Mouse (Mus musculus) spleen, postnatal 10 days (tissue): ENCODE measurements at regions not wholly inside any gene's neighbourhood (a gene's known extent, or its start where the extent isn't known, plus 50 kb on each side); places are given as distances from the start of the nearest gene placed in this dataset.
"Not testable (repeated sequence)": the region's sequence is repeated elsewhere in the genome, so short reads cannot be mapped to it uniquely, and the experiment has no call there.

ENCODE experiments used
- DNase-seq, 2 experiments: peaks; one replicate each; pipeline ENCODE4 v3.0.0; 2021 to 2022; ENCODE audit warnings: low spot score in 2 of 2

DNA sequence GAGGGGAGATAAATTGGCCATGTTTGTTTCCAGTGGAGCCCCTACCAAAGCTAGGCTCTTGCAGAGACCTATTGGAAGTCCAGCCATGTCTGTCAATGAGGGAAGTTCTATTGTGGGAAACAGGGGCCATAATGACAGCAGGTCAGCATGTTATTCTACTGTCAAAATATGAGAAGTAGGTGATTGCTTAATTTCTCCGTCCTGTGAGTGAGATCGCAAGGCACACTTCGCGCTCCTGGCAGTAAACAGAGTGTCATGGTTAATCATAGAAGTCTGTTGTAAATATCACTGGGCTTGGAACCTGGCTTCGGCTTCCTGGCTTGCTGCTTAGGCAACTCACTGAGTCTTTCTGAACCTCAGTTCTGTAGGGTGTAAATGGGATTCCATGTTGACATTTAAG, 72.5 kb upstream of the Ccdc122 start:
- DNase-seq, result no peak

DNA sequence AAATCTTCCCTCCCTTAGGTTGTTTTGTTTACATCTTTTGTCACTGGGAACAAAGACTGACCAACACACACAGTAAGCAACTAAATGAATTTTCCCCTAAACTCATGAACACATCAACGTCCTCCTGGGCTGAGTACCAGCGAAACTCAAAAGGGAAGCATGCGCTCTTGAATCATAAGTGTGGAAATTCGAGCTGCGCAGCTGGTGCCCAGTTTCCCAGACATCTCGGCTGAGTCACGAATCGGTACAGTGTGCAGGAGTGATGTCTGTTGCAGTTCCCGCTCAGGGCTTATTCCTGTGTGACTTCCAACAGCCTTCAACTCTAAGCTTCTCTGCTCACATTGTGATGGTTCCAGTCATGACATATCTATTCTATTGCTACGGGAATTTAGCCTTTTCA, 77.7 kb upstream of the Ccdc122 start:
- no peak for DNase-seq

DNA sequence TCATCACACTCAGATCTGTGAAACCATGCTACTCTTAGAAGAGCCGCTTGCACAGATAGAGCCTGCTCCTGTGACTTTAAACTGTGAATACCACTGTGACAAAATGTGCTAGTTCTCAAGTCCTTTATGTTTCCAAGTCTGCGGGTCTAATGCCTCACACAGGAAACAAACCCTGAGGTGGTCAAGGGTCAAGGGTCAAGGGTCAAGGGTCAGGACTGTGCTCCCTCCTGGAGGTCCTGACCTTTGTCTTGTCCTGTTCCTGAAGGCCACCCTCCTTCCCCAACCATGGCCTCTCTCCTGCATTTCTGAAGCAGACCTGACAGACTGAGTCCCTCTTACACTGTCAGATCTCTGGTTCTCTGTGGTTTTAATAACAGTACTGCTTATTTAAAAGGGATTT, 79.4 kb upstream of the Ccdc122 start:
- no peak for DNase-seq

DNA sequence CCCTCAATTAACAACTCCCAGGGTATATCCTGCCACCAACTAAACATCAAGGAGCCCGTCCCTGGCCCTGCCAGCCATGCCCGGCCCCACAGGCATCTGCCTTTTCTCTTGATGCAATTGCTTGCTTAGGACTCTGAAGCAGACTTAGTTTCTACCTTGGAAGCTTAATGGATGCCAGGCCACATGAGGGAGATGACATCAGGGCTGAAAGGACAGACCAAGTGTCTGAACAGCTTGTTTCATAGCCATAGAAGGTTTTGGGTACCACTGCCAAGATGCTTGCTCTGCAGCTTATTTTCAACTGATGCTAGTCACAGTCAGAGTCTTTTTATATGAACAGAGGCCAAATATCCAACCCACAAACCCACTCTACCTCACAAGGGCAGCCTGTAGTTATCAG, 83.4 kb upstream of the Ccdc122 start:
- DNase-seq, result no peak

DNA sequence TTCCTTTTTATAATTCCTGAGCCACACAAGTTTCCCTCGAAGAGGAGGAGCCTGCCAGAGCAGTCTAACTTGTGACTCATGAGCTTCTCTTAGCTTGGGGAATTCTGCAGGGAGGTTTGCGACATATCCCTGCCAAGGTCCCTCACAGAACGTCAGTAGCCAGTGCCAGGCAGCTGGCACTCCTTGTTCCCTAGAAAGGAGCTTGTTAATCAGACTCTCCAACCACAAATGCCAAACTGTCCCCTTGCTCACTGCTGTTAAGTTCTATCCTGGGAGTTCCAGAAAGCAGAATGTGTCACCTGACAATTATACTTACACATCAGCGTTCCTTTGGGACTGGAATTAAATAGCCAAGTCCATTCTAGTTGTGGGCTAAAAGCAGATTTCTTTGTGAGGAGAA, 85.1 kb upstream of the Ccdc122 start:
- no peak for DNase-seq

DNA sequence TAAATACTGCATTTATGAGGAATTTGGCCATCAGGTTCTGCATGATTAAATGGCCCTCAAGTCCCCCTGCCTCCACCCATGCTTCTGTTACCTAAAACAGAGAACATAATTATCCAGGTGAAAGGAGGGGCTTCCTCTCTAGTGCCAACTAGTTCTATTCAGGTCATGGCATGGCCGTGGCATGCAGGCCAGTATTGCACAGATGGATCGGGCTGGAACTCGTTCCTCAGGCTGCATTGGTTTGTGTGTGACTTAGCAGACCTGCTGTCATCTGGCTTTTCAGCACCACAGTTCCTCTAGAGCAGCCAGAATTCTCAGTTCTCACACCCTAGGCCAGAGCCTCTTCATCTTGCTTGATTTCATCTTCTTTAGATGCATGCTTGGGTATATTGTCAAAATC, 87.2 kb upstream of the Ccdc122 start:
- no peak for DNase-seq

DNA sequence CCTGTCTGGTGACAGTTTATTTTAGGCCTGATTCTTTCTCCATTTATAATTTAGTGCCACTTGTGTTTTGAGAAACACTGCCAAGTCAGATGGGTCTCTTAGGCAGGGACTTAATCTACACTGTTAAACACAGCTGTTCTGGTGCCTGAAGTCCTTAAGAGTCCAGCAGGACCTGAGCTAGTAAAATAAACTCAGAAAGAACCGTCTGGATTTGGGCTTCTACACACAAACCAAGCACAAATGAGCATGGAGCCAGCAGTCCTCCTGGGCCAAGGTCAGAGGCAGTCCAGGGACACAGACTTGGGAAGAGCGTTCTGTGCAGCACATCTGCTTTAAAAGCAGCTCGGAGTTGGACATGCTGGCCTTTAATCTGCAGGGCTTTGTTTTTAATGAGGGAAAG, 87.6 kb upstream of the Ccdc122 start:
- DNase-seq, result no peak

DNA sequence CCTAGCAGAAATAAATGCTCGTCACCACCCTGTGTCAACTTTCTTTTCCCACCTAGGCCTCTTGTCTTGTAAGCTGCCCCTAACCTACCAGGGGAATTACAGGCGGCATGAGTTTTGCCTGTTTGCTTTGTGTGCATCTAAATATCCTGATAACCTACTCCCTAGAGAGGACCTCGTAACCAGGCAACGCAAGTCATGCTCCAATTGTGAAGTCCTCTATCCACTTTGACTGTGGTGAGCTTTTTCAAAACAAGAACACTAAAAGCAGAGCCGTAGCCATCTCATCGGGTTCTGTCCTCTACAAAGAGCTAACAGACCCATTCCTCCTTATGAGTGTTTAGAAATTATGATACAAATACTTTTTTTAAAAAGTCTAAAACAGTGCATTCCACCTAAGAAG, 88.1 kb upstream of the Ccdc122 start:
- no peak for DNase-seq

DNA sequence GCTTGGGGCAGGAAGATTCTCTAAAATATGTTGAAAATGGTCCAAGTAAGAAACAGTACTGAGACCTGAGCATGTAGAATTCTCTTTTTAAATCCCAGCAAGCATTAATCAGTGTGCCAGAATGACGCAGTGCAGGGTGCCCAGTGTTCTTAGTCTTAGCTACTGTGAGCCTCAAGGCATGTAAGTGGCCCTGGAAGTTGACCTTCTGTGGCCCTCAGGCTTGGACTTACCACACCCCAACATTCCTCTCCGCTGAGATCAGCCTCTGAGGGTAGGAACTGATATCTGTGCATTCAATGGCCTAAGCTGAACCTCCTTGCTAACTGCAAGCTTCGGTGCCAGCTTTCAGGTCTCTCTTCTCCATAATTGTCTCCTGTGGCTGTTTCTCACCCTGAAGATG, 89.4 kb upstream of the Ccdc122 start:
- DNase-seq, result no peak

DNA sequence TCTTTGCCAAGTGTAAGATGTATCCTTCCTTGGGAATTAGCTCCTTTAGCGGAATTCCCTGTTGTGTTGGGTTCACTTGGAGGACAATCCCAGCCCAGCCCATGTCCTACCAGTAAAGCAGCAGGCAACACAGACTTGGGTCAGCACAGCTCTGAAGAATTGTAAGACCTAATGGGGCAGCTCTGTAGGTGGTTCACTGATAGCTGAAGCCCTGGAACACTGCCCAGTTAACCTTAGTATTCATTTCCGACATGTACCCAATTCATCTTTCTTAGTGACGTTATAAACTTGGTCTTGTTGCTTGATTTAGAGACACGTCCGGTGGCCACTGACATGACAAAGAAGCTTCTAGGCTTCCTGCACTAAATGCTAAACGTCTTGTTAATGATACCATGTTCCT, 90.9 kb upstream of the Ccdc122 start:
- no peak for DNase-seq

DNA sequence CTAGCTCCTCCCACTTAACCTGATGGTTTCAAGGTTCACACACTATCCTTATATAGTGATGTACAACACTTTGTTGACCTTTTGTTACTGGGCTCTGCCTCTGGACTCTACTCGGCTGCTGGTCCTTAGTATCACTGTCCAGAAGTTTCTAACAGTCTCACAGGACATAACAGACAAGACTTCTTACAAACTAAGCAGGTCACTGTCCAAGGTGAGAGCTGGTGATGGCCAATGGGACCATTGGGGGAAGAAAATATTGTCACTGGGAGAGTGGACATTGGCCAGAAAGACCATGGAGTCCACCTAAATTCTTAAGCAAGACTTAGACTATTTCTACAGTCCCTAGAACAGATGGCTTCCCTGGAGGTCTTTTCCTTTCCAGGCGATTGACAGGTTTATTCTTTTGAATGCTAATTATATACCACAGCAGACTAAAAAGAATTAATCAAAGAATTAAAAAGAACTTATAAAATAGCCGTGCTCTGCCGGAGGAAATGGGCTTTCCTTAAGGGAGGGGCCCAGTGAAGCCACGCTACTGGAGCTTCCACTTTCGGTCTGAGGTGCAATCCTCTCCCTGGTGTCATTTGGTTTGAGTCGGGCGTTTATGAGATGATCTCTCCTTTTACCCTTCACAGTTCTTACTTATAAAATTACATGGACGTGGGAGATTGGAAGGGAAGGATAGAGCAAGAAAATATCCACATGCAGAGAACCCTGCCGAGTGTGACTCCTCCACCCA, 94.9 kb upstream of the Ccdc122 start:
- no peak for DNase-seq

DNA sequence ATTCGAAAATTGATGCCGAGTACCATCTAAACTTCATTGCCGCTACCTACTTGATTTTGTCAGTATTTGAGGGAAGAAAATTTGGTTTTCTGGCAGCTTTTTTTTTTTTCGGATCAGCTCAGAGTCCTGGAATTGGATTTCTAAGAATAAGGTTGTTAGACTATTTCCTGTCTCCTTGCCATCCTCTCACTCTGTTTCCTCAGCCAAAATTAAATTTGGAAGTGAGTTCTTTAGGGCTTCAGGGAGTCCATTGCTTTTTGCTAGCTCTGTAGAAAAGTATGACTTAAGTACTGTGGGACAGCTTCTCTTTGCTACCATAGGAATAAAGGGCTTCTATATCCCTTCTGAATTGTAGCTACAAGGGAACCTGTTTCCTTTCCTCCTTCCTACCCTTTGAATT, 96.1 kb upstream of the Ccdc122 start:
- no peak for DNase-seq

DNA sequence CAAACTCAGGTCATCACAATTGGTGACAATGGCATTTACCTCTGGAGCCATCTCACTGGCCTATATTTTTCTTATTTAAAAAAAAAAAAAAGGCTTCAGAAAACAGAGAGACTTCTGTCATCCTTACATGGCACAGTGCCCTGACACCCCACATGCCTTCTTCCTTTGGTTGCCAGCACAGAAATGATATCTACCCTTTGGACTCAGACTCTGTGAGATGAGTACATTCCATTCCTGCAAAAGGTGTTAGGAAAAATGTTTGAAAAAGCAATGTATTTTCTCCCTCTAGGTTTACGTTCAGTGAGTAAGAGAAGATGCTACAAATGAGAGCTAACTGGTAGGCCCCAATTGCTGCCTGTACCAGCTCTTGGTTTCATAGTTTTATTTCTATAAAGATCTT, 99.9 kb upstream of the Ccdc122 start:
- DNase-seq, result no peak

DNA sequence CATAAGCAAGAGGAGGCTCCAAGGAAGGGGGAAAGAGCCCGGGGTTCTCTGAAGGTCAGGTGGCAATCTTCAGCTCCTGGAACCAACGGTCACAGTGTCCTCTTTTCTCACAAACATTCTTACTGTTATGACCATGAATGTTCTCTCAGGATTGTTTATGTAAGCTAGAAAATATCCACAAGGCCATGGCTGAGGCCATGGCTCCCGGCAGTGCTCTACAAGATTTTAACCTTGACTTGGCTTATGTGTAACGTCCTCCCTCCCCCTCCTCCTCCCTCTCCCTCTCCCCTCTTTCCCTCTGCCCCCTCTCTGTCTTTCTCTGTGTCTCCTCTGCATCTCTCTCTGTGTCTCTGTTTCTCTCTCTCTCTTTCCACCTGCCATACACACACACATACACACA, 100.5 kb upstream of the Ccdc122 start:
- not testable (repeated sequence) for DNase-seq

DNA sequence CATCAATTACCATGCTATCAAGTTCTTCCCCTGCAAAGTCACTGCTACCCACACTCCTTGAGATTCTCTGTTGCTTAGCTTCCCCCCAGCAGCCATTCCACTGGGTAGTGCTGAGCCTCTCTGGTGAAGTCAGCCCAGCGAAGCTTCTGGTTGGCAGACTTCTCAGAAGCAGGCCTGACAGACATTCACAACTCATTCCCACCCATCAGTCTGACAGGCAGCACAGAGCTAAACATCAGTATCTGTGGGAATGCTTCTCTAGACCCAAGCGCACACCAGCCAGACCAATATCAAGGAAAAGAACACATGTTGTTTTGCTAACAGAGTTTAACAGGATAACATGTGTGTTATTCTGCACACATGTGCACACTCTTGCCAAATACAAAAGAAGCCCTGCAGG, 101.1 kb upstream of the Ccdc122 start:
- DNase-seq, result no peak

DNA sequence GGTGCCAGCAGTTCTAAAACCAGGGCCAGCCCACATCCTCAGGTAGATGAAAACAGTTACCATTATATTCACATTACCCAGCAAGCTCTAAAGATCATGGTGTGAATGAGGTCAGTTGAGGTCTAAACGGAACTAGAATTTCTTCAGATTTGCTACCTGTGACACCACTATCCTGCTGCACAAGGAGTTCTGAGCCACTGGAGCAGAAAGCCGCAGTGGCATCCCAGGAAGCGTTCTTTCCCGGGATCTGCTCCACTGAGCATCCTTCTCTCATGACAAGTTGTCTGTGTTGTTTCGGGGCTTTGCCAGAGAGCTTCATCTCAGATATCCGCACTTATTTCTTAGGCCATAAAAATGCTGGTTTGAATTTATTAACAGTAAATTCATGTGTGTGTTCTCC, 103.7 kb upstream of the Ccdc122 start:
- no peak for DNase-seq

DNA sequence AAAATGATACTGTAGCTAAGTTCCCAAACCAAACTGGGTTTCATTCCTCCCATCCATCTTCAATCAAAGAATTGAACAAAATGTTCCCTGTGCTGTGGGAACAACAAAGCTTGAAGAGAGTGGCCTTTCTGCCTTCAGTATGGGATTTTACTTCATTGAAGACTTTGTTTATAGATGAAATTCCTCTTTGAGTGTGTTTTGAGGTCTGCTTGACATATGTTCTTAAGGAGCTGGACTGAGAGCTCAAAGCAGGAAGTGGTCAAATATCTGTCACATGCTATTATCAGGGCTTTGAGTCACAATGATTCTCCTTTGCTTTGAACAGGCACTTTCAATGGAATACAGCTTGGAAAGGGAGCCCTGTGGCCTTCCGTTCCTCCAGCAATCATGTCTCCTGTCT, 105.2 kb upstream of the Ccdc122 start:
- no peak for DNase-seq

DNA sequence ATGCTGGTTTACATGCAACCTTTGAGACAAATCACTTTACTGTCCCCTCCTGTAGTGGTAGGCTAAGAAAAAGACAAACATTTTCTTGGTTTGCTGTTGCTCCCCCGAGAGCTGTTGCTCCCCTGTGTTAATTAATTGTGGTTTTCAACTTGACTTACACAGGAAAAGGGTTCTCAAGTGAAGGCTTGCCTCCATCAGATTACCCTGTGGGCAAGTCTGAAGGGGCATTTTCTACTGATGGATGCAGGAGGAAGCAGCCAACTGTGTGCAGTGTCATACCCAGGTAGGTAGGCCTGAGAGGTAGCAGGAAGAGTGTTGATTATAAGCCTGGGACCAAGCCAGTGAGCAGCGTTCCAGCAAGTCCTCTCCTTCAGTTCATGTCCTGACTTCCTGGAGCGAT, 107.0 kb upstream of the Ccdc122 start:
- no peak for DNase-seq

DNA sequence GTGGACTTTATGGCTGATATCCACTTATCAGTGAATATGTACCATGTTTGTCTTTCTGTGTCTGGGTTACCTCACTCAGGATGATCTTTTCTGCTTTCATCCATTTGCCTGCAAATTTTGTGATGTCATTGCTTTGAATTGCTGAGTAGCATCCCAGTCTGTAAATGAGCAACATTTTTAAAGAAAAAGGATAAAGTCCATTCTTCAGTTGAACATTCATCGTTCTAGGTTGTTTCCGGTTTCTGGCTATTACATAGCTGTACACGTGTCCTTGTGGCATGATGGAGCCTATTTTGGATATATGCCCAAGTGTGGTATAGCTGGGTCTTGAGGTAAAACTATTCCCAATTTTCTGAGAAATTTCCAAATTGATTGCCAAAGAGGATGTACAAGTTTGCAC, 107.9 kb upstream of the Ccdc122 start:
- DNase-seq, result no peak

DNA sequence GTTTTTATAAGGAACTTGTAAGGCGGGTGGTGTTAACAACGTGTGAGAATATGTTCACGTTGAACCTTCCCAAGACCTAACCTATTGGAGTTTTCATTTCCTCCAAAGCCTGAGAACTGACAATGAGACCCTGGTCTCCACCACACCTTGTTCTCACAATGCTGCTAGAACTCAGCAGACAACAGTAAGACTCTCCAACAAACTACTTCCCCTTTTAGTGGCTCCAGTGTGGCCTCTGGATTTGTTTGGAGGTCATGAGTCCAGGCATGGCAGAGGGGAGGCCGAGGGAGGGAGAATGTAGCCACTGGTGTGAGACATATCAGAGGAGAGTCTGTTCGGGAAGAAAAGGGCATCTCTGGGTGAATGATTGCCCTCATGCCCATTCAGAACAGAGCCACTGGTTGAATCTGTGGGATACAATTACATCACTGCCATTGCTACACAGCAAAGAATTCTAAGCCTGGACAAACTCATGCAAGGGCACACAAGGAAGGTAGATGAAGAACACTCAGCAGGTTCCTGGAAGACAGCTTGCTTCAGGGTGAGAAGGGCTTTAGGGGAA, 109.2 kb upstream of the Ccdc122 start:
- no peak for DNase-seq

DNA sequence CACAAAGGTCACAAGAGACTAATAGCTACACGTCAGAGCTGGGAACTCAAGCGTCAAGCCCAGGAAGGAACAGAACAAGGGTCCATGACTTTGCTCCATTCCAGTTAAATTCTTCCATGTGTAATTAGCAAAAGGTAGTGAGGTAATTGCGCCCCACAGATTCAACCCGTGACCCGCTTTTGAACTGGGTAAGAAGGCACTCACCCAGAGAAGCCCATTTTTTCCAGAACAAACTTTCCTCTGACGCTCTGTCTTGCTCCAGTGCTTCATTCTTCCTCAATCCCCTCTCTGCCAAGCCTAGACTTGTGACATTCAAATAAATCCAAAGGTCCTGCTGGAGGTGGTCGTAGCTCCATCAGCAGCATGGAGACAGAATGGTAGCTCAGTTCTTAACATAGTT, 110.2 kb upstream of the Ccdc122 start:
- no peak for DNase-seq

DNA sequence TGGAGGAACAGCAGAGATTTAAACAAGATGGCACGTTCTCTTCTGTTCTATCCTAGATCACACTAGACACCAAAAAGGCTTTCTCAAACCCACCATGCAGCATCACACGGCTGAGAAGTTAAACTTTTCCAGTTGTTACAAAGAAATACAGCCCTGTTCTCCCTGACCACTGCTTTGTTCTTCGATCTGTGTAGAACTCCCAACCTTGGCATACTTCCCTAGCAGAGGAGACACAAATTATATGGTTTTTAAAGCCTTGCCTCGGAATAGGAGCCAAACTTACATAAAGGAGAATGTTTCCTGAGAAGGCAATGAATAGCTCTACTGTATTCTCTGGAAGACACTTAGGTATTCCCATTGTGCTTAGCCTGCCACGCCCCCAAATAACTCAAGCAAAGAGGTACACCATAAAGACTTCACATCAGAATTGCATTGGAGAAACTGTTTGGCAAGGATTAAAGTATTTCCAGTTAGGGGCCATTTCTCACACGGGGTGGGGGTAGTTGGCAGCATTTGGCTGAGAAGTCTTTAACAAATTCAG, 114.1 kb upstream of the Ccdc122 start:
- no peak for DNase-seq

DNA sequence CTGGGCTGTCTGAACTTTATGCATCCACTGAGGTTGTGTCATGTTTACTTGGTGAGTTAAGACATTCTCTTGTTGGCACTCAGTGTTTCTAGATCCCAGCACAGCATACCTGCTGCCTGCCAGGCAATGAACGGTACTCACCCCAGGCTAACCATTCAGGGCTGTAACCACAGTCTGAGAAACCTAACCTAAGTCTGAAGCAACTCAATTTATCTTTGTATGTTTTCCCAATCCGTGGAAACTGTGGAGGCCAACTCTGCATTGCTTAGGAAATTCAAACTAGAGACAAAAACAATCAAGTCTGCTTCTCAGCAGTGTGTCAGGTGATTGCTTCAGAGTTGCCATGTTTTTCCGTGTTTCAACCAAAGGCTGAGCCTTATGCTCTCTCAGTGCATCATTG, 118.5 kb upstream of the Ccdc122 start:
- no peak for DNase-seq
